Comparison of ENCODE assay signal across 24 mouse cellular contexts in the genomic region with DNA sequence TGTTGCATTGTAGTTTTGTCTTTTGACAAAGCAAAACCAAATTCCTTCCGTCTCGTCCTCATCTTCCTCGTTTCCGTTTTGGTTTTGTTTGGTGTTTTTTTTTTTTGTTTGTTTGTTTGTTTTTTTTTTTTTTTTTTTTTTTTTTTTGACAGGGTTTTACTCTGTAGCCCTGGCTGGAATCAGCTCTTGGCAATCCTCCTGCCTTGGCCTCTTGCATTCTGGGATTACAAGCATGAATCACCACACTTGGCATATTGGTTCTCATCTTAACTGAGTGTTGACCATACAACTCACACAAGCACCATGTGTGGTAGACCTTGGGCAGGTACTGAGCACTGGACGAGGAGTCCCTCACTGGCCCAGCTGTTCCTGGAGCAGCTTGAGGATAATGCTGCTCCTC.
A peak's percentile ranks its signal among the peaks of the same experiment; 100 is the strongest.
DNase-seq lines count a peak whose midpoint lies in the region; ATAC-seq lines count a peak whose summit lies in the region.
"Had no signal": no experiment of that assay in that cellular context is flagged by ENCODE, and none has a peak within 500 bp of the region (broad histone marks: within the 10 kb centered on the region; RNA-seq: fewer than 3 reads in every experiment).

No protein-coding gene starts in this region.

- H3K4me3 ChIP-seq in neural tube, embryonic 15.5 days (replicated peaks), result no peak overlapping the region
- H3K4me3 ChIP-seq: embryonic facial prominence, embryonic 13.5 days; embryonic facial prominence, embryonic 15.5 days; erythroblast, embryonic 14.5 days; forebrain, embryonic 10.5 days; forebrain, embryonic 12.5 days had no signal

- H3K36me3 ChIP-seq in neural tube, embryonic 15.5 days, result no peaks in the 10 kb centered on the region
- H3K36me3 ChIP-seq: embryonic facial prominence, embryonic 13.5 days; embryonic facial prominence, embryonic 15.5 days; forebrain, embryonic 10.5 days; forebrain, embryonic 12.5 days had no signal

- no peaks in the 10 kb centered on the region for H3K9me3 ChIP-seq in neural tube, embryonic 15.5 days (replicated peaks)
- H3K9me3 ChIP-seq: embryonic facial prominence, embryonic 13.5 days; embryonic facial prominence, embryonic 15.5 days; forebrain, embryonic 10.5 days; forebrain, embryonic 12.5 days had no signal

- WGBS in neural tube, embryonic 15.5 days, result 96% methylated on average over 5 of the region's 5 CpGs

- H3K9ac ChIP-seq in neural tube, embryonic 15.5 days (replicated peaks), result no peak overlapping the region
- H3K9ac ChIP-seq: embryonic facial prominence, embryonic 13.5 days; embryonic facial prominence, embryonic 15.5 days; forebrain, embryonic 12.5 days had no signal

- no peak overlapping the region for H3K4me2 ChIP-seq in neural tube, embryonic 15.5 days
- H3K4me2 ChIP-seq: embryonic facial prominence, embryonic 13.5 days; embryonic facial prominence, embryonic 15.5 days; forebrain, embryonic 12.5 days had no signal

- DNase-seq in cerebellum, postnatal 10 days, result peak; percentile 52
- no peak for DNase-seq in cerebellum, postnatal 14 days
- DNase-seq in 3134 (ENCODE audit: extremely low read depth, insufficient read length, low spot score) (peak; percentile 28), NIH3T3 (ENCODE audit: low read depth) (peak; percentile 66)
- DNase-seq: adrenal gland, adult 2 months; adrenal gland, postnatal 10 days; adrenal gland, postnatal 25 days; B cell, adult 2 months; cerebellum, adult 11 months; cerebellum, adult 18-20 months; cerebellum, adult 9-10 months; cerebellum, postnatal 36 days; embryo, embryonic 11 days had no signal

- no peaks in the 10 kb centered on the region for H3K27me3 ChIP-seq in neural tube, embryonic 15.5 days (replicated peaks)
- H3K27me3 ChIP-seq: embryonic facial prominence, embryonic 13.5 days; embryonic facial prominence, embryonic 15.5 days; forebrain, embryonic 12.5 days; Patski had no signal

- ATAC-seq in CD4-positive, CD25-positive, alpha-beta regulatory T cell, adult 4 months, result no peak
- no peak for ATAC-seq in neural tube, embryonic 15.5 days (ENCODE audit: low FRiP score)
- ATAC-seq: activated CD4-positive, CD25-positive, alpha-beta regulatory T cell, adult 4 months; forebrain, embryonic 14.5 days; forebrain, embryonic 16.5 days; Patski had no signal

- peaks cover 11% of the 10 kb centered on the region for H3K4me1 ChIP-seq in neural tube, embryonic 15.5 days

- H3K27ac ChIP-seq in neural tube, embryonic 15.5 days (replicated peaks), result no peak overlapping the region
- H3K27ac ChIP-seq: embryonic facial prominence, embryonic 13.5 days; embryonic facial prominence, embryonic 15.5 days; forebrain, embryonic 10.5 days; forebrain, embryonic 12.5 days had no signal

Comparison
In these comparisons a context has a peak if more than half of its experiments do, and no peak if none do; other contexts are left out.
1. DNase-seq: peak in cerebellum, postnatal 10 days (2 of 2), 3134 (single experiment) and NIH3T3 (single experiment); none in cerebellum, postnatal 14 days (0 of 2).